Mouse (Mus musculus) c-Kit-positive CD71-positive TER-119-negative erythroid progenitor cells, embryonic 14.5 days (primary cell): ENCODE measurements around the gene Crip2.

Experiments
- DNase-seq: peaks from one replicate; pipeline ENCODE4 v3.0.0-alpha.2; 2013; ENCODE audit warnings: low read depth

The Crip2 gene

GRCm38 (mm10) chr12:113185442-113186291 is 45.6 kb downstream of the Crip2 start, which contains the start of gene Tmem121:
Gene Tmem121 (plus strand): TSS chr12:113185930.
- DNase-seq = no peak

GRCm38 (mm10) chr12:113186326-113187010 is 46.4 kb downstream of the Crip2 start:
- no peak for DNase-seq

GRCm38 (mm10) chr12:113187011-113187375 is 47.0 kb downstream of the Crip2 start:
- DNase-seq = no peak

GRCm38 (mm10) chr12:113187584-113188295 is 47.7 kb downstream of the Crip2 start:
- peak; percentile 50 for DNase-seq

- no peak for DNase-seq
These were observed 48.5 kb downstream of the Crip2 start for GRCm38 (mm10) chr12:113188349-113189055.

- no peak for DNase-seq
These were observed 53.4 kb downstream of the Crip2 start for GRCm38 (mm10) chr12:113193423-113193822.
